In genomic region chr13:101017041-101017440, GRCm38 (mm10) we compare ENCODE assay signal across 20 mouse cellular contexts.
DNase-seq lines count a peak whose midpoint lies in the region; ATAC-seq lines count a peak whose summit lies in the region.
"Had no signal": no experiment of that assay in that cellular context is flagged by ENCODE, and none has a peak within 500 bp of the region (broad histone marks: within the 10 kb centered on the region; RNA-seq: fewer than 3 reads in every experiment).

No protein-coding gene starts in this region.

- no peak overlapping the region for H3K4me3 ChIP-seq in heart, embryonic 11.5 days (ENCODE audit: low read depth, low read length)
- H3K4me3 ChIP-seq: limb, embryonic 12.5 days; liver, embryonic 12.5 days; megakaryocyte, embryonic 14.5 days; midbrain, embryonic 15.5 days; neural tube, embryonic 15.5 days had no signal

- intact Hi-C loops in heart, postnatal 25 days (cut with DNase I) = no loop called here

- DNase-seq in heart, postnatal 25 days (ENCODE audit: low spot score) = peak; percentile 23
- peak; percentile 48 for DNase-seq in urinary bladder, postnatal 14 days (ENCODE audit: low spot score)
- DNase-seq in urinary bladder, postnatal 10 days (ENCODE audit: low spot score) = no peak
- DNase-seq in adrenal gland, adult 8-10 months = peak; percentile 13
- peak; percentile 40 for DNase-seq in fibroblast of lung, adult 2 months (ENCODE audit: low read depth)
- no peak for DNase-seq in cerebellum, adult 9-10 months
- DNase-seq in spleen, postnatal 14 days (ENCODE audit: low spot score in 2 of 2) = no peak
- DNase-seq: cerebellum, adult 18-20 months; cerebellum, postnatal 36 days; kidney, postnatal 36 days; layer of hippocampus, adult 9-11 months; lung, embryonic 14.5 days had no signal

- no peak overlapping the region for H3K4me2 ChIP-seq in heart, embryonic 11.5 days
- H3K4me2 ChIP-seq: hindbrain, embryonic 14.5 days; limb, embryonic 12.5 days; liver, embryonic 12.5 days; lung, embryonic 14.5 days; midbrain, embryonic 15.5 days; neural tube, embryonic 15.5 days had no signal

- no peak overlapping the region for H3K9ac ChIP-seq in heart, embryonic 11.5 days (ENCODE audit: low read depth, low read length)
- H3K9ac ChIP-seq: hindbrain, embryonic 14.5 days; limb, embryonic 12.5 days; liver, embryonic 12.5 days; lung, embryonic 14.5 days; midbrain, embryonic 15.5 days; neural tube, embryonic 15.5 days had no signal

- H3K36me3 ChIP-seq in heart, embryonic 11.5 days (ENCODE audit: control insufficient read depth, insufficient read depth, low read length) = no peaks in the 10 kb centered on the region
- H3K36me3 ChIP-seq: limb, embryonic 12.5 days; liver, embryonic 12.5 days; midbrain, embryonic 15.5 days; neural tube, embryonic 15.5 days had no signal

- H3K9me3 ChIP-seq in heart, embryonic 11.5 days (replicated peaks; ENCODE audit: control insufficient read depth, low read length) = no peaks in the 10 kb centered on the region
- H3K9me3 ChIP-seq: limb, embryonic 12.5 days; liver, embryonic 12.5 days; megakaryocyte, embryonic 14.5 days; midbrain, embryonic 15.5 days; neural tube, embryonic 15.5 days had no signal

- H3K27me3 ChIP-seq in heart, embryonic 11.5 days (ENCODE audit: control insufficient read depth, insufficient read depth, low read length) = no peaks in the 10 kb centered on the region
- H3K27me3 ChIP-seq: limb, embryonic 12.5 days; liver, embryonic 12.5 days; megakaryocyte, embryonic 14.5 days; midbrain, embryonic 15.5 days; neural tube, embryonic 15.5 days had no signal

- WGBS in heart, embryonic 11.5 days (ENCODE audit: insufficient replicate concordance) = 40% methylated on average over 6 of the region's 6 CpGs

- H3K4me1 ChIP-seq in heart, embryonic 11.5 days (ENCODE audit: control insufficient read depth, insufficient read depth, low read length) = no peaks in the 10 kb centered on the region
- H3K4me1 ChIP-seq: limb, embryonic 12.5 days; liver, embryonic 12.5 days; megakaryocyte, embryonic 14.5 days; midbrain, embryonic 15.5 days; neural tube, embryonic 15.5 days had no signal

- H3K27ac ChIP-seq in heart, embryonic 11.5 days (ENCODE audit: low read depth, low read length) = no peak overlapping the region
- H3K27ac ChIP-seq: hindbrain, embryonic 14.5 days; limb, embryonic 12.5 days; liver, embryonic 12.5 days; midbrain, embryonic 15.5 days; neural tube, embryonic 15.5 days had no signal

- no peak for ATAC-seq in heart, embryonic 11.5 days (replicated peaks; ENCODE audit: insufficient number of reproducible peaks, low FRiP score, low TSS enrichment)
- ATAC-seq: CD4-positive, CD25-positive, alpha-beta regulatory T cell, adult 4 months; liver, embryonic 12.5 days; midbrain, embryonic 15.5 days had no signal

Comparison
In these comparisons a context has a peak if more than half of its experiments do, and no peak if none do; other contexts are left out.
1. DNase-seq: peak in heart, postnatal 25 days (single experiment), urinary bladder, postnatal 14 days (single experiment), adrenal gland, adult 8-10 months (single experiment) and fibroblast of lung, adult 2 months (single experiment); none in urinary bladder, postnatal 10 days (single experiment), cerebellum, adult 9-10 months (single experiment) and spleen, postnatal 14 days (0 of 2).